Mouse (Mus musculus): Measurements from ENCODE around the gene Cyp21a1. TPM values are rescaled to one million over a fixed set of nuclear protein-coding genes. Genes with fewer than 3 reads are reported as not detected.
"Not testable (repeated sequence)": the region's sequence is repeated elsewhere in the genome, so short reads cannot be mapped to it uniquely, and the experiment has no call there.

The Cyp21a1 gene
- polyA plus RNA-seq, 1 experiment = 5.4 TPM

DNA sequence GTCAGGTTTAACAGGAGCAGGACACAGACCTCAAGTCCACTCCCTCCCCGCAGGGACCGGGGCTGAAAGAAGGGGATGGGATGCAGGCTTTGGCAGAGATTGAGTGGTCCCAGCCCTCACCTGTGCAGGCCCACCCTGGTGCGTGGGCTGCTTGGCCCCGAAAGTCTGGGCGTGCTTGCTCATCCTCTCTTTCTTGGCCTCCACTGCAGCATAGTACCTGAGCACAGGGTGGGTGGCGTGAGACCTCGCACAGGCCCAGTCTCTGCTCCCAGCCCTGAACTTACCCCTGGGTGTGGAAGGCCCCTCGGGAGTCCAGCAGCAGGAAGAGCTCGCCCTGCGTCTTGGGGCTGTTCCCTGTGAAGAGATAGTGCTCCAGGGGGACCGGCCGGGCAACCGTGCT, 40.5 kb upstream of the Cyp21a1 start:
- H3K4me1 ChIP-seq (ENCODE audit: control insufficient read depth, insufficient read depth, insufficient read length) = peaks cover 4% of the 10 kb centered on the region; the same call in 1 of the 2 replicates
- H3K27ac ChIP-seq (ENCODE audit: insufficient read depth, low read length) = no peak overlapping the region
- H3K36me3 ChIP-seq (ENCODE audit: control insufficient read depth, insufficient read depth, low read length) = peaks cover 48% of the 10 kb centered on the region
- no peaks in the 10 kb centered on the region for H3K27me3 ChIP-seq (ENCODE audit: control insufficient read depth, insufficient read depth, low read length)
- H3K4me3 ChIP-seq (ENCODE audit: extremely low read depth, insufficient read depth, insufficient read length) = no peak overlapping the region
- 94% methylated on average over 13 of the region's 13 CpGs for WGBS
- DNase-seq (ENCODE audit: low read depth in 1 of 2, low spot score in 2 of 2) = no peak
- TF ChIP-seq CTCF (IDR thresholded peaks at IDR 0.05; ENCODE audit: extremely low read depth, insufficient read depth, insufficient read length, insufficient replicate concordance) (no peak), POLR2A (IDR thresholded peaks at IDR 0.05; ENCODE audit: low read depth, low read length) (no peak)

DNA sequence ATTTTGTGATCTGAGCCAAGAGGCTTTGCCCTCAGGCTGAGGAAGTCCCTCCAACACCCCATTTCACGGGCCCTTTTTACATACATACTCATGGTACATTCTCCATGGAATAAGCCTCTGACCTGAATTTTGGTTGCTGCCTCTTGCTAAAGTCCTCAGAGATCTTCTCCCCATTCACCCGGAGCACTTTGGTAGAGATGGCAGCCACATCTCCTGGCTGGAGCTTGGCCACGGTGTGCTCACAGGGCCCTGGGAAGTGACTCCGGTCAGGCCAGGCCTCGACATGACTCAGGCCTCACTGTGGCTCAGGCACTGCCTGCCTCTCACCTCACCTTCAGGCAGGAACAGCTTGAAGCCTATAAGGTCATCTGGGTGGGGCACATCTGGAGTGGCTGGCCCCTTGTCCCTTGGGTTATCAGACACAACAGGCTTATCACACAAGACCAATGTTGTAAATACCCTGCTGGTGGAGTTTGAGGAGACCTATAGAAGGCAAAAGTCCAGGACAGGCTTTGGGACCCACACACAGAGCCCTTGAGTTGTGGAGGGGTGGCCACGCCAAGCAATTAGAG, 36.5 kb upstream of the Cyp21a1 start:
- Histone ChIP-seq H3K36me3 (ENCODE audit: control insufficient read depth, insufficient read depth, low read length) (peaks cover 33% of the 10 kb centered on the region), H3K27ac (ENCODE audit: insufficient read depth, low read length) (no peak overlapping the region), H3K27me3 (ENCODE audit: control insufficient read depth, insufficient read depth, low read length) (no peaks in the 10 kb centered on the region), H3K4me3 (ENCODE audit: extremely low read depth, insufficient read depth, insufficient read length) (no peak overlapping the region), H3K4me1 (ENCODE audit: control insufficient read depth, insufficient read depth, insufficient read length) (peaks cover 13% of the 10 kb centered on the region)
- no peak for DNase-seq (ENCODE audit: low read depth in 1 of 2, low spot score in 2 of 2)
- 90% methylated on average over 6 of the region's 6 CpGs for WGBS
- no peak for TF ChIP-seq POLR2A (IDR thresholded peaks at IDR 0.05; ENCODE audit: low read depth, low read length)

DNA sequence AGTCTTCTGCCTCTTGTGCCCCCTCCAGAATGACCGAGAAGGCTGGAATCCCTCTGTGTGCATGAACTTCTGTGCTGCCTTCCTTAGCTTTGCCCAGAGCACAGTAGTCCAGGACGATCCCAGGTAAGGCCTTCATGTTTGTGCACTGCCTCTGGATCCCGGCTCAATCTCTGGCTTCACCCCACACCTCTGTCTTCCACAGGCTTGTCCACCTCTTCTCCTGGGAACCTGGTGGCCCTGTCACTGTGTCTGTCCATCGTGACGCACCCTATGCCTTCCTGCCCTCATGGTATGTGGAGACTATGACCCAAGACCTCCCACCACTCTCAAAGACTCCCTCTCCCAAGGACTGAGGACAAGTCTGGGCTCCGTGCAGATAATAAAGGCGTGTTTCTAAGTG, 34.4 kb upstream of the Cyp21a1 start:
- no peak overlapping the region for H3K4me3 ChIP-seq (ENCODE audit: extremely low read depth, insufficient read depth, insufficient read length)
- 92% methylated on average over 7 of the region's 7 CpGs for WGBS
- H3K27ac ChIP-seq (ENCODE audit: insufficient read depth, low read length) = no peak overlapping the region

DNA sequence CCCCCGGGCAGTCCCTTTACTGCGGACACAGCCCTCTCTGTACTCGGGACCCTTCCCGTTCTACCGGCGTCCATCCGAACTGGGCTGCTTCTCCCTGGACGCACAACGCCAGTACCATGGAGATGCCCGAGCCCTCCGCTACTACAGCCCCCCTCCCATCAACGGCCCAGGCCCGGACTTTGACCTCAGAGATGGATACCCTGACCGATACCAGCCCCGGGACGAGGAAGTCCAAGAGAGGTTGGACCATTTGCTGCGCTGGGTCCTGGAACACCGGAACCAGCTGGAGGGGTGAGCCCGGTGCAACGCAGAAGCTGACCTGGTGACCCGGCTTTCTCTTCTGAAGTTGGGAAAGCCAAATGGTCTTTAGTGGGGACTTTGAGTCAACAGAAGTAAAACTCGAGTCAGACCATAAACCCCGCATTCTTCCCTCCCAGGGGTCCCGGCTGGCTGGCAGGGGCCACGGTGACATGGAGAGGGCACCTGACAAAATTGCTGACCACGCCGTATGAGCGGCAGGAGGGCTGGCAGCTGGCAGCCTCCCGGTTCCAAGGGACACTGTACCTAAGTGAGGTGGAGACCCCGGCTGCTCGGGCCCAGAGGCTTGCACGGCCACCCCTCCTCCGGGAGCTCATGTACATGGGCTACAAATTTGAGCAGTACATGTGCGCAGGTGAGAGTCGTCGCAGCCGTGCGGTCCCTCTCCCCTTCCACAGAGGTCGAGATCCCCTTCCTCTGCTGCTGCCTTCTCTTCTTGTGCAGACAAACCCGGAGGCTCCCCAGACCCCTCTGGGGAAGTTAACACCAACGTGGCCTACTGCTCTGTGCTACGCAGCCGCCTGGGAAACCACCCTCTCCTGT, 33.3 kb upstream of the Cyp21a1 start:
- no peak for DNase-seq (ENCODE audit: low read depth in 1 of 2, low spot score in 2 of 2)
- 46% methylated on average over 43 of the region's 43 CpGs for WGBS
- H3K36me3 ChIP-seq (ENCODE audit: control insufficient read depth, insufficient read depth, low read length) = peaks cover 23% of the 10 kb centered on the region
- peaks cover 14% of the 10 kb centered on the region for H3K4me1 ChIP-seq (ENCODE audit: control insufficient read depth, insufficient read depth, insufficient read length)
- H3K27me3 ChIP-seq (ENCODE audit: control insufficient read depth, insufficient read depth, low read length) = no peaks in the 10 kb centered on the region
- peak overlapping the region; percentile 70 for H3K4me3 ChIP-seq (ENCODE audit: extremely low read depth, insufficient read depth, insufficient read length)
- H3K27ac ChIP-seq (ENCODE audit: insufficient read depth, low read length) = peak overlapping the region; percentile 79
- TF ChIP-seq POLR2A (IDR thresholded peaks at IDR 0.05; ENCODE audit: low read depth, low read length) = no peak
- TF ChIP-seq CTCF (IDR thresholded peaks at IDR 0.05; ENCODE audit: extremely low read depth, insufficient read depth, insufficient read length, insufficient replicate concordance) = no peak

More for the DNA sequence above, 34.4 kb upstream of the Cyp21a1 start:
- H3K36me3 ChIP-seq (ENCODE audit: control insufficient read depth, insufficient read depth, low read length) = peaks cover 23% of the 10 kb centered on the region
- no peak for TF ChIP-seq CTCF (IDR thresholded peaks at IDR 0.05; ENCODE audit: extremely low read depth, insufficient read depth, insufficient read length, insufficient replicate concordance)
- no peak for TF ChIP-seq POLR2A (IDR thresholded peaks at IDR 0.05; ENCODE audit: low read depth, low read length)
- H3K27me3 ChIP-seq (ENCODE audit: control insufficient read depth, insufficient read depth, low read length) = no peaks in the 10 kb centered on the region
- peaks cover 14% of the 10 kb centered on the region for H3K4me1 ChIP-seq (ENCODE audit: control insufficient read depth, insufficient read depth, insufficient read length)
- no peak for DNase-seq (ENCODE audit: low read depth in 1 of 2, low spot score in 2 of 2)

DNA sequence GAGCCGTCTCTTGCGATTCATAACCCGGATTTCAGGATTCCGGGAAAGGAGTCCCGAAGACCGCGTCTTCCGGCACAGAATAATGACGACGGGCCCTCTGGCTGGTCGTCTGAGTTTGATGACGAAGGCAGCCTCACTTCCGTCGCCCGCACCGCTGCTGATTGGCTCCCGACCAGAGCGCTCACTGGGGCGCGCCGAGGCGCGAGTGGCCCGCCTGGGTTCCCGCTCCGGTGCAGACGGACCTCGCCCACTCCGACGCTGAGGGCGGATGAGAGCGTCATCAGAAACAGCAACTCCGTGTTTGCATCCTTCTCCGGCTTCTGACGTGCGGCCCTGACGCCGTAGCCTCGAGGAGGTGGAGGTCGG, 32.5 kb upstream of the Cyp21a1 start, which contains the start of the genes Stk19 and Dxo:
Gene Stk19 (minus strand): TSS at position 90 of the 366 bp plus-strand sequence.
Gene Dxo (plus strand): TSS at position 164 of the 366 bp plus-strand sequence.
- DNase-seq (ENCODE audit: low read depth in 1 of 2, low spot score in 2 of 2) = peak; percentile 89 to 90
- Histone ChIP-seq H3K27me3 (ENCODE audit: control insufficient read depth, insufficient read depth, low read length) (no peaks in the 10 kb centered on the region), H3K4me1 (ENCODE audit: control insufficient read depth, insufficient read depth, insufficient read length) (peaks cover 14% of the 10 kb centered on the region), H3K36me3 (ENCODE audit: control insufficient read depth, insufficient read depth, low read length) (peaks cover 19% of the 10 kb centered on the region), H3K27ac (ENCODE audit: insufficient read depth, low read length) (peak within 1 kb of the TSS; percentile 79), H3K4me3 (ENCODE audit: extremely low read depth, insufficient read depth, insufficient read length) (peak within 1 kb of the TSS; percentile 70)
- no peak for TF ChIP-seq CTCF (IDR thresholded peaks at IDR 0.05; ENCODE audit: extremely low read depth, insufficient read depth, insufficient read length, insufficient replicate concordance)
- peak; percentile 68 for TF ChIP-seq POLR2A (IDR thresholded peaks at IDR 0.05; ENCODE audit: low read depth, low read length)
- under 1% methylated on average over 40 of the region's 40 CpGs for WGBS

DNA sequence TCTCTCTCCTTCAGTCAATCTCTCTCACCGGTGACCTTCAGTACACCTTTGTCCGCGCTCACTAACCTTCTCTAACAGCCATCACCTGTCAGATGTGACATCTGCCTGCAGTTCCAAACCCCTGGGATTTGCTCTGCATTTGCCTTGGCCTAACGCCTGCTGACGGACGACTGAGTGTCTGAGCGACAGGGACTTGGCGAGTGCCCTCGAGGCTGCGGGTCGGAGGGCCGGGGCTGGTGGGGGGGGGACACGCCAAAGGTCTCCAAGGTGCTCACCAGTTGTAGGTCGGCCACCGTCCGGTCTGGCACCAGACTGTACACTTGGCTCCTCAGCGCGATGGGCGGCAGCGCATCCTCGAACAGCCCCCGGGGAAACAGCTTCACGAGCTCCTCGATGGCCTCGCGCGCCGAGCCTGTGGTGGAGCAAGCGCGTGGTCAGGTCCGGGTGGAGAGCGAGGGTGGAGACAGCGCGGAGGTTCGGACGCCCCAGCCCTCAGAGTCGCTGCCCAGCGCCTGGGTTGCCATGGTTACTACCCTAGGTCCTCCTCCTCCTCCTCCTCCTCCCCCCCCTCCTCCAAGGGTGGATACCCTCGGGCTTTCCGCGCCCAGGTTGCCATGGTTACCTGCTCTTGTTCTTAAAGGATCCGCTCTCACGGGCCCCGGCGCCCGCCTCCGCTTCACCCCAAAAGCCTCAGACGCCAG, 31.9 kb upstream of the Cyp21a1 start:
- H3K4me3 ChIP-seq (ENCODE audit: extremely low read depth, insufficient read depth, insufficient read length) = peak overlapping the region; percentile 70
- peaks cover 14% of the 10 kb centered on the region for H3K4me1 ChIP-seq (ENCODE audit: control insufficient read depth, insufficient read depth, insufficient read length)
- DNase-seq (ENCODE audit: low read depth in 1 of 2, low spot score in 2 of 2) = no peak
- H3K27ac ChIP-seq (ENCODE audit: insufficient read depth, low read length) = peak overlapping the region; percentile 72
- peaks cover 17% of the 10 kb centered on the region for H3K36me3 ChIP-seq (ENCODE audit: control insufficient read depth, insufficient read depth, low read length)
- H3K27me3 ChIP-seq (ENCODE audit: control insufficient read depth, insufficient read depth, low read length) = no peaks in the 10 kb centered on the region
- TF ChIP-seq POLR2A (IDR thresholded peaks at IDR 0.05; ENCODE audit: low read depth, low read length) (no peak), CTCF (IDR thresholded peaks at IDR 0.05; ENCODE audit: extremely low read depth, insufficient read depth, insufficient read length, insufficient replicate concordance) (no peak)
- WGBS = 7% methylated on average over 48 of the region's 48 CpGs

DNA sequence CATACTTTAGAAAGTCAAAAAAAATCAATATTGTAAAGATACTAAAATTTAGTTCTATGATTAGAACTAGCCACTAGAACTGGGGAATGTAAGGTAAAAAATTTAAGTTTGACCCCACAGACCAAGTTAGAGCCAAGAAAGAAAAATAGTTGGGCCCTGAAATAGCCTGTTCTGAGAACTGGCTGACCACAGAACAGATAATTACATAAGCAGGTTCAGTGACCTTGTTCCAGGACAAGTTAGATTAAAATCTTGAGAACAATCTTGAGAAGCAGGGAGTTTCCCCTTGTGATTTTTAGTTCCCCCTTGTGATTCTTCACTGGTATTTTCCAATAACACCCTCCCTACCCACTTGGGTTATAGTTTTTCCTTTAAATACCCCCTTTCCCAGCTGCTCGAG, 26.4 kb upstream of the Cyp21a1 start:
- H3K4me1 ChIP-seq (ENCODE audit: control insufficient read depth, insufficient read depth, insufficient read length); H3K4me3 ChIP-seq (ENCODE audit: extremely low read depth, insufficient read depth, insufficient read length); H3K27me3 ChIP-seq (ENCODE audit: control insufficient read depth, insufficient read depth, low read length); H3K27ac ChIP-seq (ENCODE audit: insufficient read depth, low read length); DNase-seq (ENCODE audit: low read depth in 1 of 2, low spot score in 2 of 2): not testable (repeated sequence)
- 81% methylated on average over 1 of the region's 1 CpGs for WGBS
- H3K36me3 ChIP-seq (ENCODE audit: control insufficient read depth, insufficient read depth, low read length) = peaks cover 30% of the 10 kb centered on the region
